ENCODE assay signal across 8 mouse cellular contexts in genomic region chr2:90917999-90918698, GRCm38 (mm10). TPM values are rescaled to one million over a fixed set of nuclear protein-coding genes. Genes with fewer than 3 reads are reported as not detected.
DNase-seq lines count a peak whose midpoint lies in the region; ATAC-seq and TF ChIP-seq lines count a peak whose summit lies in the region.

No protein-coding gene starts in this region.

- H3K4me3 ChIP-seq in spleen, adult 2 months (ENCODE audit: extremely low read depth, insufficient read depth, insufficient read length): peak overlapping the region; percentile 96
- H3K4me3 ChIP-seq in embryonic facial prominence, embryonic 14.5 days (ENCODE audit: low read depth, low read length): peak overlapping the region; percentile 72
- H3K4me3 ChIP-seq in intestine, embryonic 15.5 days (replicated peaks): peak overlapping the region; percentile 65
- H3K4me3 ChIP-seq in liver, embryonic 15.5 days (replicated peaks): peak overlapping the region; percentile 70
- peak overlapping the region; percentile 82 for H3K4me3 ChIP-seq in small intestine, adult 2 months (ENCODE audit: low read depth, low read length)

- H3K4me1 ChIP-seq in spleen, adult 2 months (ENCODE audit: control insufficient read depth, insufficient read depth, insufficient read length): no peaks in the 10 kb centered on the region; the same call in 1 of the 2 replicates
- H3K4me1 ChIP-seq in embryonic facial prominence, embryonic 14.5 days (ENCODE audit: control insufficient read depth, insufficient read depth, low read length): peaks cover 19% of the 10 kb centered on the region
- 0 out of 2 replicates have a peak, but pooled peaks cover 2% of the 10 kb centered on the region for H3K4me1 ChIP-seq in intestine, embryonic 15.5 days (replicated peaks)
- H3K4me1 ChIP-seq in liver, embryonic 15.5 days (replicated peaks): peaks cover 39% of the 10 kb centered on the region
- H3K4me1 ChIP-seq in small intestine, adult 2 months (ENCODE audit: control insufficient read depth, insufficient read depth, insufficient read length, low read length): 0 out of 2 replicates have a peak, but pooled peaks cover 2% of the 10 kb centered on the region

- H3K36me3 ChIP-seq in spleen, adult 2 months (ENCODE audit: control insufficient read depth, insufficient read depth, low read length): no peaks in the 10 kb centered on the region
- peaks cover 16% of the 10 kb centered on the region for H3K36me3 ChIP-seq in embryonic facial prominence, embryonic 14.5 days (ENCODE audit: control insufficient read depth, insufficient read depth, low read length)
- 0 out of 2 replicates have a peak, but pooled peaks cover 1% of the 10 kb centered on the region for H3K36me3 ChIP-seq in intestine, embryonic 15.5 days
- H3K36me3 ChIP-seq in liver, embryonic 15.5 days (replicated peaks): peaks cover 14% of the 10 kb centered on the region
- peaks cover 6% of the 10 kb centered on the region; the same call in 1 of the 2 replicates for H3K36me3 ChIP-seq in small intestine, adult 2 months (ENCODE audit: control insufficient read depth, insufficient read depth, low read length)

- H3K27me3 ChIP-seq in spleen, adult 2 months (ENCODE audit: control insufficient read depth, insufficient read depth, low read length): no peaks in the 10 kb centered on the region
- H3K27me3 ChIP-seq in embryonic facial prominence, embryonic 14.5 days (replicated peaks; ENCODE audit: control insufficient read depth, insufficient read depth, low read length): no peaks in the 10 kb centered on the region
- no peaks in the 10 kb centered on the region for H3K27me3 ChIP-seq in intestine, embryonic 15.5 days (replicated peaks)
- no peaks in the 10 kb centered on the region for H3K27me3 ChIP-seq in liver, embryonic 15.5 days
- no peaks in the 10 kb centered on the region for H3K27me3 ChIP-seq in small intestine, adult 2 months (ENCODE audit: control insufficient read depth, insufficient read depth, low read length)

- peak; percentile 55 for ATAC-seq in embryonic facial prominence, embryonic 14.5 days (ENCODE audit: low read depth)
- peak; percentile 80 for ATAC-seq in intestine, embryonic 15.5 days
- ATAC-seq in liver, embryonic 15.5 days (ENCODE audit: insufficient read depth): peak; percentile 74

- no peak for TF ChIP-seq CTCF in spleen, adult 2 months (IDR thresholded peaks at IDR 0.05; ENCODE audit: extremely low read depth, insufficient read depth, insufficient read length, insufficient replicate concordance)
- no peak for TF ChIP-seq CTCF in small intestine, adult 2 months (IDR thresholded peaks at IDR 0.05; ENCODE audit: extremely low read depth, insufficient read length, insufficient replicate concordance, low read depth, low read length)

- 12% methylated on average over 16 of the region's 16 CpGs for whole genome bisulfite sequencing in spleen, adult 2 months
- 18% methylated on average over 9 of the region's 16 CpGs for WGBS in embryonic facial prominence, embryonic 14.5 days
- WGBS in intestine, embryonic 15.5 days: 7% methylated on average over 16 of the region's 16 CpGs
- WGBS in liver, embryonic 15.5 days (ENCODE audit: insufficient replicate concordance): 11% methylated on average over 15 of the region's 16 CpGs
- 4% methylated on average over 16 of the region's 16 CpGs for WGBS in small intestine, adult 2 months

- H3K9ac ChIP-seq in embryonic facial prominence, embryonic 14.5 days (ENCODE audit: low read depth, low read length): peak overlapping the region; percentile 98
- H3K9ac ChIP-seq in intestine, embryonic 15.5 days: peak overlapping the region; percentile 95
- peak overlapping the region; percentile 86 for H3K9ac ChIP-seq in liver, embryonic 15.5 days

- peak overlapping the region; percentile 88 for H3K27ac ChIP-seq in spleen, adult 2 months (ENCODE audit: insufficient read depth, low read length)
- peak overlapping the region; percentile 97 for H3K27ac ChIP-seq in embryonic facial prominence, embryonic 14.5 days (replicated peaks; ENCODE audit: low read depth, low read length)
- H3K27ac ChIP-seq in intestine, embryonic 15.5 days: peak overlapping the region; percentile 93
- H3K27ac ChIP-seq in liver, embryonic 15.5 days (replicated peaks): peak overlapping the region; percentile 91
- H3K27ac ChIP-seq in small intestine, adult 2 months (ENCODE audit: insufficient read depth, low read depth, low read length): peak overlapping the region; percentile 98

- TF ChIP-seq POLR2A in spleen, adult 2 months (IDR thresholded peaks at IDR 0.05; ENCODE audit: low read depth, low read length): no peak
- 0 out of 2 replicates have a peak, but pooled peaks have one; percentile 19 for TF ChIP-seq POLR2A in small intestine, adult 2 months (IDR thresholded peaks at IDR 0.05; ENCODE audit: low read depth, low read length)

- peak overlapping the region; percentile 88 for H3K4me2 ChIP-seq in embryonic facial prominence, embryonic 14.5 days (ENCODE audit: low read depth, low read length)
- H3K4me2 ChIP-seq in intestine, embryonic 15.5 days (replicated peaks): peak overlapping the region; percentile 69
- H3K4me2 ChIP-seq in liver, embryonic 15.5 days: peak overlapping the region; percentile 98

- no peaks in the 10 kb centered on the region for H3K9me3 ChIP-seq in embryonic facial prominence, embryonic 14.5 days (ENCODE audit: control insufficient read depth, low read length)
- no peaks in the 10 kb centered on the region for H3K9me3 ChIP-seq in intestine, embryonic 15.5 days
- no peaks in the 10 kb centered on the region for H3K9me3 ChIP-seq in liver, embryonic 15.5 days (replicated peaks)

- DNase-seq in spleen, adult 2 months (ENCODE audit: low read depth in 1 of 2, low spot score in 2 of 2): no peak
- no peak for DNase-seq in spleen, postnatal 36 days (ENCODE audit: low spot score in 2 of 2)
- DNase-seq in embryonic facial prominence, embryonic 14.5 days (ENCODE audit: low spot score): peak; percentile 45
- no peak for DNase-seq in right cerebral cortex, postnatal 4 days
- no peak for DNase-seq in B cell, adult 2 months

RNA-seq across cellular contexts. Expression of gene Ndufs3, which starts 13.5 kb away (rescaled TPM):
- 54.7 and 59.7 TPM in 2 replicates for polyA plus RNA-seq in spleen, adult 2 months (2012; rRNA removed)
- polyA plus RNA-seq in embryonic facial prominence, embryonic 14.5 days (2014; fragmentation: Nextera tagmentation; extraction: Ambion mirVana): 203 and 206 TPM in 2 replicates
- polyA plus RNA-seq in intestine, embryonic 15.5 days (2015; fragmentation: Nextera tagmentation; extraction: Ambion mirVana): 276 and 282 TPM in 2 replicates
- 134 and 136 TPM in 2 replicates for polyA plus RNA-seq in liver, embryonic 15.5 days (2015; fragmentation: Nextera tagmentation; extraction: Ambion mirVana)
- 65.7 and 119 TPM in 2 replicates for polyA plus RNA-seq in small intestine, adult 2 months (2012; rRNA removed)

RNA-seq across cellular contexts. Expression of gene Kbtbd4, which starts 13.6 kb away (rescaled TPM):
- 11.8 and 12.1 TPM in 2 replicates for polyA plus RNA-seq in spleen, adult 2 months (2012; rRNA removed)
- polyA plus RNA-seq in embryonic facial prominence, embryonic 14.5 days (2014; fragmentation: Nextera tagmentation; extraction: Ambion mirVana): 25.8 and 31.0 TPM in 2 replicates
- 27.8 and 29.8 TPM in 2 replicates for polyA plus RNA-seq in intestine, embryonic 15.5 days (2015; fragmentation: Nextera tagmentation; extraction: Ambion mirVana)
- 16.1 and 17.6 TPM in 2 replicates for polyA plus RNA-seq in liver, embryonic 15.5 days (2015; fragmentation: Nextera tagmentation; extraction: Ambion mirVana)
- polyA plus RNA-seq in small intestine, adult 2 months (2012; rRNA removed): 5.9 and 9.6 TPM in 2 replicates

RNA-seq across cellular contexts. Expression of gene Celf1, which starts 22.0 kb away (rescaled TPM):
- polyA plus RNA-seq in spleen, adult 2 months (2012; rRNA removed): 35.3 TPM in 2 replicates
- polyA plus RNA-seq in embryonic facial prominence, embryonic 14.5 days (2014; fragmentation: Nextera tagmentation; extraction: Ambion mirVana): 48.5 and 53.8 TPM in 2 replicates
- polyA plus RNA-seq in intestine, embryonic 15.5 days (2015; fragmentation: Nextera tagmentation; extraction: Ambion mirVana): 81.3 and 82.3 TPM in 2 replicates
- polyA plus RNA-seq in liver, embryonic 15.5 days (2015; fragmentation: Nextera tagmentation; extraction: Ambion mirVana): 50.0 and 53.8 TPM in 2 replicates
- 16.8 and 25.0 TPM in 2 replicates for polyA plus RNA-seq in small intestine, adult 2 months (2012; rRNA removed)

RNA-seq across cellular contexts. Expression of gene C1qtnf4, which starts 32.5 kb away (rescaled TPM):
- polyA plus RNA-seq in spleen, adult 2 months (2012; rRNA removed): 1.7 and 2.7 TPM in 2 replicates
- 19.9 and 22.8 TPM in 2 replicates for polyA plus RNA-seq in embryonic facial prominence, embryonic 14.5 days (2014; fragmentation: Nextera tagmentation; extraction: Ambion mirVana)
- polyA plus RNA-seq in intestine, embryonic 15.5 days (2015; fragmentation: Nextera tagmentation; extraction: Ambion mirVana): 6.9 and 8.8 TPM in 2 replicates
- polyA plus RNA-seq in liver, embryonic 15.5 days (2015; fragmentation: Nextera tagmentation; extraction: Ambion mirVana): 1.9 and 2.0 TPM in 2 replicates
- polyA plus RNA-seq in small intestine, adult 2 months (2012; rRNA removed): 3.5 and 4.0 TPM in 2 replicates
